Mouse (Mus musculus): ENCODE results near the gene Etv6. TPM values are rescaled to one million over a fixed set of nuclear protein-coding genes. Genes with fewer than 3 reads are reported as not detected.

The Etv6 gene
- polyA plus RNA-seq, 1 experiment from 2014 or later: 6.9 TPM

- Histone ChIP-seq H3K27me3 (no peaks in the 10 kb centered on the region), H3K9me3 (no peaks in the 10 kb centered on the region), H3K4me1 (replicated peaks) (peaks cover 35% of the 10 kb centered on the region), H3K4me2 (replicated peaks) (no peak overlapping the region), H3K4me3 (replicated peaks) (no peak overlapping the region), H3K27ac (peak overlapping the region; percentile 45; the same call in 1 of the 2 replicates), H3K9ac (replicated peaks) (no peak overlapping the region), H3K36me3 (no peaks in the 10 kb centered on the region)
- WGBS: 46% methylated on average over 5 of the region's 5 CpGs
- ATAC-seq: peak; percentile 51
These were observed 153.7 kb downstream of the Etv6 start for GRCm38 (mm10) chr6:134189174-134189573.

DNA sequence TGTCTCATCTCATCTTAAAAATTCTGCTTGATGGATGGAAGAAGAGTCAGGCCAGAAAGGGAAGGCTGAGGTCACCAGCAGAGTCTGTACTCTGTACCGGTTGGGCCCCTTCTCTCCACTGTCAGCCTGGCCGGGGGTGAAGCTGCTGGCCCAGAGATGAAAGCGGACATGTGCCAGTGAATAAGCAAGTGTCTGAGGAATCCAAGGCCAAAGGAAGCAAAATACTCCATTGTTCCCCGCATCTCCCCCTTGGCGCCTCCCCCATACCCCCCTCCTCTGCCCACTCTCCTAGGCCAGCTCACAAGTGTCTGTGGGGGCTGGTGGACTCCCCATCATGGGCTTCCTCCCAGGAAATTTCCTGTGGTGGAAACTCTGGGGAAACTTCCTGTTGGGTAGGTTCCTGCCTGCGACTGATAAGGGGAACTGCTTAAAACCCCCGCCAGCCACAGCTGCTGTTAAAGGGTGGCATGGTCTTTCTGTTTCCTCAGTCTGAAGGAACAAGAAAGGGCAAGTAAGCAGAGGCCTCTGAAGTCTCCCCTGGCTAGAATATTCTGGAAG lies 154.2 kb downstream of the Etv6 start:
- Histone ChIP-seq H3K36me3 (no peaks in the 10 kb centered on the region), H3K9ac (replicated peaks) (no peak overlapping the region), H3K27me3 (no peaks in the 10 kb centered on the region), H3K4me1 (replicated peaks) (peaks cover 35% of the 10 kb centered on the region), H3K4me2 (replicated peaks) (no peak overlapping the region), H3K4me3 (replicated peaks) (no peak overlapping the region), H3K9me3 (no peaks in the 10 kb centered on the region), H3K27ac (peak overlapping the region; percentile 45; the same call in 1 of the 2 replicates)
- WGBS: 33% methylated on average over 7 of the region's 7 CpGs
- peak; percentile 66 for ATAC-seq

- no peak overlapping the region for H3K9ac ChIP-seq (replicated peaks)
- H3K27me3 ChIP-seq: no peaks in the 10 kb centered on the region
- no peaks in the 10 kb centered on the region for H3K9me3 ChIP-seq
- ATAC-seq: no peak
- 67% methylated on average over 7 of the region's 7 CpGs for WGBS
- no peak overlapping the region for H3K4me2 ChIP-seq (replicated peaks)
- H3K4me3 ChIP-seq (replicated peaks): no peak overlapping the region
- H3K36me3 ChIP-seq: no peaks in the 10 kb centered on the region
- no peak overlapping the region for H3K27ac ChIP-seq
- peaks cover 35% of the 10 kb centered on the region for H3K4me1 ChIP-seq (replicated peaks)
These were observed 155.2 kb downstream of the Etv6 start for GRCm38 (mm10) chr6:134190597-134191278.

DNA sequence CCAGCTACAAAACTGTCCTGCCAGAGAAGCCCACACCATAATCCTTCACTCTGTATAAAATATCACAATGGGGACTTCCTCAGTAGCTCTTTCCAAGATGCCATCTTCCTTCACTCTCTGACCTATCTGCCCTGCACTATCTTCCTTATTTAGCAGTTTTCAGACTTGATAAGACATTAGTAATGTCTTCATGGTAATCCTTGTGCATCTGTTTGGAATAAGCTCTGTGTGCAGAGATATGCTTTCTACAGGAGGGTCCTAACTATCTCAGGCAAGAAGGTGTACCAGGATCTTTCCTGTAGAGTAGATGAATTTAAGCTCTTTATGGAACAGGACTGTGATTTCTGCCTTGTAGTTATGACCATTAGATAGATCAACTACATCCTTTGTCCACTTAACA lies 157.2 kb downstream of the Etv6 start:
- H3K4me2 ChIP-seq (replicated peaks): no peak overlapping the region
- H3K9me3 ChIP-seq: no peaks in the 10 kb centered on the region
- no peaks in the 10 kb centered on the region for H3K36me3 ChIP-seq
- H3K27ac ChIP-seq: no peak overlapping the region
- no peak for ATAC-seq
- H3K4me1 ChIP-seq (replicated peaks): peaks cover 35% of the 10 kb centered on the region
- H3K27me3 ChIP-seq: no peaks in the 10 kb centered on the region
- H3K9ac ChIP-seq (replicated peaks): no peak overlapping the region
- no peak overlapping the region for H3K4me3 ChIP-seq (replicated peaks)

GRCm38 (mm10) chr6:134199895-134200294 lies 164.4 kb downstream of the Etv6 start:
- Histone ChIP-seq H3K4me3 (replicated peaks) (no peak overlapping the region), H3K4me2 (replicated peaks) (no peak overlapping the region), H3K4me1 (replicated peaks) (0 out of 2 replicates have a peak, but pooled peaks cover 12% of the 10 kb centered on the region), H3K9ac (replicated peaks) (no peak overlapping the region), H3K27me3 (no peaks in the 10 kb centered on the region), H3K9me3 (no peaks in the 10 kb centered on the region), H3K27ac (no peak overlapping the region), H3K36me3 (no peaks in the 10 kb centered on the region)
- 94% methylated on average over 1 of the region's 1 CpGs for WGBS
- ATAC-seq: 0 out of 2 replicates have a peak, but pooled peaks have one; percentile 3

DNA sequence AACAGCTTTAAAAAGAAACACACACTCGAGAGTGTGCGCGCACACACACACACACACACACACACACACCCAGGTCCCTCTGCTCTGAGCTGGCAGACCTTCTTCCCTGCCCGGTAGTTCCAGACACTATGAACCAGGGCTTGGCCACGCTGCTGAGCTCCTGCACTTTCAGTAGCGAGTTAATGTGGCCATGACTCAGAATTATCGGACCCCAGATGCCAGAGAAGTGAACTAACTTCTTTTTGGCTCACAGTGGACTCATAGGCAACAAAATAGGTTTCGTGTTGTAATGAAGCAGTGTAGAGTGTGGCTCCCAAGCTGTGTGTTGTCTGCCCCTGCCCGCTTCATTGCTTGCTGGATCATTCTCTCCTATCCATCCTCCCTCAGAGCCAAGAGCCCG lies 165.1 kb downstream of the Etv6 start:
- ATAC-seq: peak; percentile 20; the same call in 1 of the 2 replicates
- Histone ChIP-seq H3K27ac (no peak overlapping the region), H3K9me3 (no peaks in the 10 kb centered on the region), H3K4me3 (replicated peaks) (no peak overlapping the region), H3K27me3 (no peaks in the 10 kb centered on the region), H3K4me1 (replicated peaks) (0 out of 2 replicates have a peak, but pooled peaks cover 12% of the 10 kb centered on the region), H3K36me3 (no peaks in the 10 kb centered on the region), H3K4me2 (replicated peaks) (no peak overlapping the region), H3K9ac (replicated peaks) (no peak overlapping the region)
- WGBS: 79% methylated on average over 10 of the region's 10 CpGs

GRCm38 (mm10) chr6:134202176-134202575 lies 166.7 kb downstream of the Etv6 start:
- no peak overlapping the region for H3K9ac ChIP-seq (replicated peaks)
- no peak overlapping the region for H3K4me2 ChIP-seq (replicated peaks)
- H3K27me3 ChIP-seq: no peaks in the 10 kb centered on the region
- no peak for ATAC-seq
- WGBS: 91% methylated on average over 5 of the region's 5 CpGs
- H3K4me1 ChIP-seq (replicated peaks): peaks cover 22% of the 10 kb centered on the region
- no peaks in the 10 kb centered on the region for H3K9me3 ChIP-seq
- no peak overlapping the region for H3K27ac ChIP-seq
- no peak overlapping the region for H3K4me3 ChIP-seq (replicated peaks)
- no peaks in the 10 kb centered on the region for H3K36me3 ChIP-seq

GRCm38 (mm10) chr6:134205163-134205562 lies 169.7 kb downstream of the Etv6 start:
- Histone ChIP-seq H3K36me3 (no peaks in the 10 kb centered on the region), H3K9ac (replicated peaks) (no peak overlapping the region), H3K4me2 (replicated peaks) (no peak overlapping the region), H3K4me1 (replicated peaks) (peaks cover 38% of the 10 kb centered on the region), H3K27ac (no peak overlapping the region), H3K27me3 (no peaks in the 10 kb centered on the region), H3K4me3 (replicated peaks) (no peak overlapping the region), H3K9me3 (no peaks in the 10 kb centered on the region)
- no peak for ATAC-seq
- 93% methylated on average over 11 of the region's 11 CpGs for WGBS

DNA sequence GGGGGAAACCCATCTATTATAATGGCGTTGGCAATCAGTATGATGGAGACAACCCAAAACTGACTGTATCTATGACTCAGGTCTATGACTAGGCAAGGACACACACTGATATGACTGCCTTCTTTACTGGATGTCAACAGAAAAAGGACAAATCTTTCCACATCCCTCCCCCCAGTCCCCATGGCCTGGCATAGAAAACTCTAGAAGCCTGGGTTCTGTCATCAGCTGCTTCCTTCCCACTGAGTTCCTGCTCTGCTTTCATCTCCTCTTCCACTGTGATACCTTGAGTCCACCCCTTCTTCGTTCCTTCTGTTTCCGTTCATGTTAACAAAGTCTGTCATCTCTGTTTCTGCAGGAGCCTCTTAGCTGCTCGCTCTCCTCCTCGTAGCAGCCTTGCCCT lies 170.2 kb downstream of the Etv6 start:
- no peaks in the 10 kb centered on the region for H3K27me3 ChIP-seq
- H3K4me2 ChIP-seq (replicated peaks): no peak overlapping the region
- H3K4me1 ChIP-seq (replicated peaks): peaks cover 33% of the 10 kb centered on the region
- no peaks in the 10 kb centered on the region for H3K36me3 ChIP-seq
- no peak overlapping the region for H3K9ac ChIP-seq (replicated peaks)
- 85% methylated on average over 5 of the region's 5 CpGs for WGBS
- ATAC-seq: no peak
- H3K9me3 ChIP-seq: no peaks in the 10 kb centered on the region
- no peak overlapping the region for H3K4me3 ChIP-seq (replicated peaks)
- H3K27ac ChIP-seq: no peak overlapping the region

GRCm38 (mm10) chr6:134206251-134206650 lies 170.8 kb downstream of the Etv6 start:
- 92% methylated on average over 5 of the region's 5 CpGs for WGBS
- H3K9ac ChIP-seq (replicated peaks): no peak overlapping the region
- H3K4me3 ChIP-seq (replicated peaks): no peak overlapping the region
- no peaks in the 10 kb centered on the region for H3K27me3 ChIP-seq
- H3K36me3 ChIP-seq: no peaks in the 10 kb centered on the region
- H3K9me3 ChIP-seq: no peaks in the 10 kb centered on the region
- H3K4me1 ChIP-seq (replicated peaks): peaks cover 31% of the 10 kb centered on the region
- no peak for ATAC-seq
- H3K27ac ChIP-seq: no peak overlapping the region
- H3K4me2 ChIP-seq (replicated peaks): no peak overlapping the region

GRCm38 (mm10) chr6:134207391-134208179 lies 172.1 kb downstream of the Etv6 start:
- 61% methylated on average over 19 of the region's 19 CpGs for WGBS
- ATAC-seq: peak; percentile 95
- H3K9ac ChIP-seq (replicated peaks): 0 out of 2 replicates have a peak overlapping the region, but pooled peaks have one; percentile 25
- H3K27ac ChIP-seq: peak overlapping the region; percentile 55
- H3K4me2 ChIP-seq (replicated peaks): peak overlapping the region; percentile 25
- H3K4me3 ChIP-seq (replicated peaks): no peak overlapping the region
- H3K36me3 ChIP-seq: no peaks in the 10 kb centered on the region
- H3K27me3 ChIP-seq: no peaks in the 10 kb centered on the region
- no peaks in the 10 kb centered on the region for H3K9me3 ChIP-seq
- peaks cover 31% of the 10 kb centered on the region for H3K4me1 ChIP-seq (replicated peaks)

Data from midbrain, embryonic 13.5 days (tissue).